Mouse (Mus musculus): ENCODE data around the gene Lrrc4. TPM values are rescaled to one million over a fixed set of nuclear protein-coding genes. Genes with fewer than 3 reads are reported as not detected.

The Lrrc4 gene
- polyA plus RNA-seq, 1 experiment from 2014 or later = 1.6 TPM

GRCm38 (mm10) chr6:28819509-28820358 lies 11.8 kb downstream of the Lrrc4 start:
- Histone ChIP-seq H3K9ac (replicated peaks; ENCODE audit: low read length) (no peak overlapping the region), H3K27ac (ENCODE audit: low read length) (no peak overlapping the region), H3K4me3 (ENCODE audit: low read length) (no peak overlapping the region), H3K36me3 (ENCODE audit: insufficient read depth, low read length) (0 out of 2 replicates have a peak, but pooled peaks cover 2% of the 10 kb centered on the region), H3K4me2 (replicated peaks; ENCODE audit: low read depth, low read length) (no peak overlapping the region), H3K4me1 (ENCODE audit: insufficient read depth, low read length) (no peaks in the 10 kb centered on the region), H3K27me3 (ENCODE audit: insufficient read depth, low read length) (no peaks in the 10 kb centered on the region), H3K9me3 (ENCODE audit: low read length) (no peaks in the 10 kb centered on the region)
- WGBS = 78% methylated on average over 13 of the region's 13 CpGs
- ATAC-seq (ENCODE audit: low FRiP score, low TSS enrichment) = no peak

- 0 out of 2 replicates have a peak, but pooled peaks cover 2% of the 10 kb centered on the region for H3K36me3 ChIP-seq (ENCODE audit: insufficient read depth, low read length)
- H3K9me3 ChIP-seq (ENCODE audit: low read length) = no peaks in the 10 kb centered on the region
- WGBS = 48% methylated on average over 9 of the region's 9 CpGs
- H3K9ac ChIP-seq (replicated peaks; ENCODE audit: low read length) = no peak overlapping the region
- H3K27me3 ChIP-seq (ENCODE audit: insufficient read depth, low read length) = no peaks in the 10 kb centered on the region
- ATAC-seq (ENCODE audit: low FRiP score, low TSS enrichment) = 0 out of 2 replicates have a peak, but pooled peaks have one; percentile 57
- H3K4me2 ChIP-seq (replicated peaks; ENCODE audit: low read depth, low read length) = no peak overlapping the region
- no peaks in the 10 kb centered on the region for H3K4me1 ChIP-seq (ENCODE audit: insufficient read depth, low read length)
- no peak overlapping the region for H3K27ac ChIP-seq (ENCODE audit: low read length)
- no peak overlapping the region for H3K4me3 ChIP-seq (ENCODE audit: low read length)
These were observed 14.5 kb downstream of the Lrrc4 start for GRCm38 (mm10) chr6:28817039-28817438.

GRCm38 (mm10) chr6:28814895-28815294 lies 16.7 kb downstream of the Lrrc4 start:
- no peak for ATAC-seq (ENCODE audit: low FRiP score, low TSS enrichment)
- Histone ChIP-seq H3K4me3 (ENCODE audit: low read length) (no peak overlapping the region), H3K27ac (ENCODE audit: low read length) (no peak overlapping the region), H3K4me1 (ENCODE audit: insufficient read depth, low read length) (no peaks in the 10 kb centered on the region), H3K36me3 (ENCODE audit: insufficient read depth, low read length) (0 out of 2 replicates have a peak, but pooled peaks cover 2% of the 10 kb centered on the region), H3K4me2 (replicated peaks; ENCODE audit: low read depth, low read length) (no peak overlapping the region), H3K9me3 (ENCODE audit: low read length) (no peaks in the 10 kb centered on the region), H3K27me3 (ENCODE audit: insufficient read depth, low read length) (no peaks in the 10 kb centered on the region), H3K9ac (replicated peaks; ENCODE audit: low read length) (no peak overlapping the region)
- WGBS = 85% methylated on average over 2 of the region's 2 CpGs

- ATAC-seq (ENCODE audit: low FRiP score, low TSS enrichment) = no peak
- 88% methylated on average over 9 of the region's 9 CpGs for WGBS
These were observed 18.5 kb downstream of the Lrrc4 start for GRCm38 (mm10) chr6:28813057-28813456.

GRCm38 (mm10) chr6:28804751-28805150 lies 26.8 kb downstream of the Lrrc4 start:
- no peak for ATAC-seq (ENCODE audit: low FRiP score, low TSS enrichment)
- Histone ChIP-seq H3K36me3 (ENCODE audit: insufficient read depth, low read length) (no peaks in the 10 kb centered on the region), H3K27ac (ENCODE audit: low read length) (no peak overlapping the region), H3K4me1 (ENCODE audit: insufficient read depth, low read length) (no peaks in the 10 kb centered on the region), H3K27me3 (ENCODE audit: insufficient read depth, low read length) (no peaks in the 10 kb centered on the region), H3K9me3 (ENCODE audit: low read length) (no peaks in the 10 kb centered on the region), H3K9ac (replicated peaks; ENCODE audit: low read length) (no peak overlapping the region), H3K4me2 (replicated peaks; ENCODE audit: low read depth, low read length) (no peak overlapping the region), H3K4me3 (ENCODE audit: low read length) (no peak overlapping the region)
- 87% methylated on average over 5 of the region's 5 CpGs for WGBS

More at GRCm38 (mm10) chr6:28813057-28813456, 18.5 kb downstream of the Lrrc4 start:
- H3K9me3 ChIP-seq (ENCODE audit: low read length) = no peaks in the 10 kb centered on the region
- H3K4me1 ChIP-seq (ENCODE audit: insufficient read depth, low read length) = no peaks in the 10 kb centered on the region
- no peak overlapping the region for H3K4me2 ChIP-seq (replicated peaks; ENCODE audit: low read depth, low read length)
- no peak overlapping the region for H3K4me3 ChIP-seq (ENCODE audit: low read length)
- no peak overlapping the region for H3K27ac ChIP-seq (ENCODE audit: low read length)
- no peaks in the 10 kb centered on the region for H3K27me3 ChIP-seq (ENCODE audit: insufficient read depth, low read length)
- H3K9ac ChIP-seq (replicated peaks; ENCODE audit: low read length) = no peak overlapping the region
- H3K36me3 ChIP-seq (ENCODE audit: insufficient read depth, low read length) = no peaks in the 10 kb centered on the region

GRCm38 (mm10) chr6:28803678-28804279 lies 27.8 kb downstream of the Lrrc4 start:
- H3K36me3 ChIP-seq (ENCODE audit: insufficient read depth, low read length) = no peaks in the 10 kb centered on the region
- H3K4me1 ChIP-seq (ENCODE audit: insufficient read depth, low read length) = no peaks in the 10 kb centered on the region
- WGBS = 92% methylated on average over 6 of the region's 6 CpGs
- no peak overlapping the region for H3K9ac ChIP-seq (replicated peaks; ENCODE audit: low read length)
- no peak overlapping the region for H3K4me2 ChIP-seq (replicated peaks; ENCODE audit: low read depth, low read length)
- no peaks in the 10 kb centered on the region for H3K9me3 ChIP-seq (ENCODE audit: low read length)
- H3K27ac ChIP-seq (ENCODE audit: low read length) = no peak overlapping the region
- no peak for ATAC-seq (ENCODE audit: low FRiP score, low TSS enrichment)
- H3K4me3 ChIP-seq (ENCODE audit: low read length) = no peak overlapping the region
- no peaks in the 10 kb centered on the region for H3K27me3 ChIP-seq (ENCODE audit: insufficient read depth, low read length)

- no peak for ATAC-seq (ENCODE audit: low FRiP score, low TSS enrichment)
- Histone ChIP-seq H3K4me3 (ENCODE audit: low read length) (no peak overlapping the region), H3K4me1 (ENCODE audit: insufficient read depth, low read length) (no peaks in the 10 kb centered on the region), H3K36me3 (ENCODE audit: insufficient read depth, low read length) (peaks cover 12% of the 10 kb centered on the region), H3K9me3 (ENCODE audit: low read length) (no peaks in the 10 kb centered on the region), H3K27me3 (ENCODE audit: insufficient read depth, low read length) (no peaks in the 10 kb centered on the region), H3K27ac (ENCODE audit: low read length) (no peak overlapping the region), H3K9ac (replicated peaks; ENCODE audit: low read length) (no peak overlapping the region), H3K4me2 (replicated peaks; ENCODE audit: low read depth, low read length) (no peak overlapping the region)
- 86% methylated on average over 3 of the region's 3 CpGs for WGBS
These were observed 30.6 kb downstream of the Lrrc4 start for GRCm38 (mm10) chr6:28800976-28801375.

GRCm38 (mm10) chr6:28799818-28800217 lies 31.7 kb downstream of the Lrrc4 start:
- H3K9ac ChIP-seq (replicated peaks; ENCODE audit: low read length) = no peak overlapping the region
- 71% methylated on average over 2 of the region's 2 CpGs for WGBS
- no peak for ATAC-seq (ENCODE audit: low FRiP score, low TSS enrichment)
- H3K27me3 ChIP-seq (ENCODE audit: insufficient read depth, low read length) = no peaks in the 10 kb centered on the region
- peaks cover 15% of the 10 kb centered on the region for H3K36me3 ChIP-seq (ENCODE audit: insufficient read depth, low read length)
- no peak overlapping the region for H3K27ac ChIP-seq (ENCODE audit: low read length)
- H3K4me1 ChIP-seq (ENCODE audit: insufficient read depth, low read length) = 0 out of 2 replicates have a peak, but pooled peaks cover 5% of the 10 kb centered on the region
- no peaks in the 10 kb centered on the region for H3K9me3 ChIP-seq (ENCODE audit: low read length)
- H3K4me3 ChIP-seq (ENCODE audit: low read length) = no peak overlapping the region
- H3K4me2 ChIP-seq (replicated peaks; ENCODE audit: low read depth, low read length) = no peak overlapping the region

GRCm38 (mm10) chr6:28795792-28796515 lies 35.6 kb downstream of the Lrrc4 start:
- Histone ChIP-seq H3K27ac (ENCODE audit: low read length) (no peak overlapping the region), H3K4me2 (replicated peaks; ENCODE audit: low read depth, low read length) (no peak overlapping the region), H3K9me3 (ENCODE audit: low read length) (no peaks in the 10 kb centered on the region), H3K4me1 (ENCODE audit: insufficient read depth, low read length) (0 out of 2 replicates have a peak, but pooled peaks cover 5% of the 10 kb centered on the region), H3K9ac (replicated peaks; ENCODE audit: low read length) (no peak overlapping the region), H3K36me3 (ENCODE audit: insufficient read depth, low read length) (peaks cover 15% of the 10 kb centered on the region), H3K4me3 (ENCODE audit: low read length) (no peak overlapping the region), H3K27me3 (ENCODE audit: insufficient read depth, low read length) (no peaks in the 10 kb centered on the region)
- 86% methylated on average over 16 of the region's 16 CpGs for WGBS
- ATAC-seq (ENCODE audit: low FRiP score, low TSS enrichment) = no peak

Measured in kidney, embryonic 16.5 days (tissue).